Mouse (Mus musculus): ENCODE measurements around the gene Ndst2.

DNA sequence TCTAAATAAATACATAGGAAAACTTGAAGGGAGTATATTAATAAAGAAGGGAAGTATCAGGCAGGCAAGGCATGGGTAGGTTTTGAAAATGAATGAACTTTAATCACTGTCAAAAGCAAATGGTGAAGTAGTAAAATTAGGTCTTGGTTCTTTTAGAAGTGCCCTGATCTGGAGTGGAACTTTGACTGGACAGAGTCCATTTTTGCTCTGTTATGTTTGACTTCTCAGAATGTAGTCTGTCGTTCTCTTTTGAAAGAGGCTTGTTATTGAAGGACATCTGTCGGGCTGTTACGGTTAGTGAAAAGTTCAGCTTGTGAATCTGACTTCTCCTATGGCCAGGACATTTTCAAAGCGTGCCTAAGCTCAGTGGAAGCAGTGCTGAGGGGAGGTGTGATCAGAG, 56.5 kb downstream of the Ndst2 start:
- no peak for TF ChIP-seq CTCF (IDR thresholded peaks at IDR 0.05; ENCODE audit: low read depth)
- no peak for TF ChIP-seq EP300 (IDR thresholded peaks at IDR 0.05; ENCODE audit: low read depth)

All from liver, embryonic 14.5 days (tissue).